Mouse (Mus musculus): ENCODE measurements around the gene Fndc5.

DNA sequence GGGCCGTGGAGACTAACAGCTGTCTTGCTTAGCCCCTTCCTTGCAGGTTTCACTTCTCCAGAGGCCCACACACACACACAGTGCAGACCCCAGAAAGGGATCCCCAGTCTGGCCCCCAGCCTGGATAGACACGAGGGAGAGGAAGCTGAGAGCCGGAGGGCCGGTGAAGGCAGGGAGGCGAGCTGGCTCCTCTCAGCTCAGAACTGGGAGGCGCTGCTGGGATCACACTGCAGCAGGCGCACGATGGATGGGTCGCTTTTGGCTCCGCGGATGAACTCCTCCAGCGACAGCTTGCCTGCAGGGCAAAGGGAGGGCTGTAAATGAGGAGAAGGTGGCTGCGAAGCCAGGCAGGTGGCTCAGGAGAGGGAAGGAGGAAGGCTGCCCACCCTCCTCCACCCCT is 24.6 kb upstream of the Fndc5 start:
- TF ChIP-seq POLR2A (IDR thresholded peaks at IDR 0.05; ENCODE audit: control insufficient read depth, low read depth, low read length), result no peak
- no peak for TF ChIP-seq CTCF (IDR thresholded peaks at IDR 0.05; ENCODE audit: control insufficient read depth, insufficient read depth, insufficient replicate concordance, low read depth, low read length)
